Mouse (Mus musculus) C2C12 (cell line): Measurements from ENCODE around the gene Krt14.

Experiments
- CEBPB ChIP-seq: IDR thresholded peaks from one replicate; pipeline ENCODE4 v1.6.1; 2011; ENCODE audit warnings: low read depth, mild to moderate bottlenecking, control low read depth, moderate library complexity
- CTCF ChIP-seq: IDR thresholded peaks from one replicate; pipeline ENCODE4 v1.5.1; 2011; ENCODE audit not compliant: control insufficient read depth, insufficient read depth, insufficient read length
- FOSL1 ChIP-seq: IDR thresholded peaks from one replicate; pipeline ENCODE4 v1.8.0; 2011; ENCODE audit warnings: mild to moderate bottlenecking, low read length; ENCODE audit not compliant: poor library complexity, insufficient read depth, severe bottlenecking
- USF1 ChIP-seq: IDR thresholded peaks from one replicate; pipeline ENCODE4 v1.6.1; 2011; ENCODE audit warnings: low read depth, mild to moderate bottlenecking, control low read depth, moderate library complexity

- TF ChIP-seq CEBPB = no peak
- TF ChIP-seq CTCF = no peak
- TF ChIP-seq USF1 = peak; percentile 52
- no peak for TF ChIP-seq FOSL1
These were observed 25.6 kb downstream of the Krt14 start for GRCm38 (mm10) chr11:100181725-100182124.
